Mouse (Mus musculus): ENCODE results near the gene Prdm4. TPM values are rescaled to one million over a fixed set of nuclear protein-coding genes. Genes with fewer than 3 reads are reported as not detected.

Prdm4 gene
- polyA plus RNA-seq, 1 experiment from 2014 or later = 18.5 TPM

Other genes with a start within 250 kb of the Prdm4 start
- 79.9 and 86.4 TPM in 2 replicates for gene Pwp1, start 87.6 kb downstream of the Prdm4 start, polyA plus RNA-seq (2015; fragmentation: Nextera tagmentation; extraction: Ambion mirVana)
- 0.41 and 0.48 TPM in 2 replicates for gene Ascl4, start 10.5 kb upstream of the Prdm4 start, polyA plus RNA-seq (2015; fragmentation: Nextera tagmentation; extraction: Ambion mirVana)
- gene Rtcb, start 40.7 kb upstream of the Prdm4 start, polyA plus RNA-seq (2015; fragmentation: Nextera tagmentation; extraction: Ambion mirVana) = 185 and 201 TPM in 2 replicates
- gene Bpifc, start 94.8 kb upstream of the Prdm4 start, polyA plus RNA-seq (2015; fragmentation: Nextera tagmentation; extraction: Ambion mirVana) = not detected in 2 replicates
- 13.3 and 14.8 TPM in 2 replicates for gene Fbxo7, start 104.8 kb upstream of the Prdm4 start, polyA plus RNA-seq (2015; fragmentation: Nextera tagmentation; extraction: Ambion mirVana)

All from forebrain, embryonic 13.5 days (tissue).